Comparison of ENCODE assay signal across 8 mouse cellular contexts in the genomic region with DNA sequence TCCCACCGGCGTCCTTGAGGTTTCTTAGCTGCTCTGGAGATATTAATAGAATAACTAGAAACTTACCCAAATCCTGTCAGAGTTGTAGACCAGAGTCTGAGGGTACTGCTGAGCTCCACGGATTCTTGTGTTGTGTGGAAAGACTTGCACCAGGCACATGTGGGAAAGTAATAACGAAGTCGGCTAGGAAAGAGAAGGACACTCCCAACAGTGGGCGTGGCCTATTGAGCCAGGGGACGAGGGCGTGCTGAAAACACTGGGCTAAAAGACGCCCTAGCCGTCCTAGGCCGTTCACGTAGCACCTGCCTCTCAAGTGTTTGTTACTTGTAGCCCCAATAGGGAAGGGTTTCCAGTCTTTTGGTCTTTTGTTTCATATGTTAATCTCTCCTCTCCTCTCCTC. TPM values are rescaled to one million over a fixed set of nuclear protein-coding genes. Genes with fewer than 3 reads are reported as not detected.
DNase-seq lines count a peak whose midpoint lies in the region; ATAC-seq and TF ChIP-seq lines count a peak whose summit lies in the region.

A gene (minus strand): TSS at position 351 of the 400 bp plus-strand sequence.

- H3K4me1 ChIP-seq in embryonic facial prominence, embryonic 15.5 days = 0 out of 2 replicates have a peak, but pooled peaks cover 3% of the 10 kb centered on the region
- peaks cover 34% of the 10 kb centered on the region for H3K4me1 ChIP-seq in heart, embryonic 12.5 days (replicated peaks)
- H3K4me1 ChIP-seq in kidney, postnatal 0 days (replicated peaks; ENCODE audit: insufficient read depth, low read length) = peaks cover 3% of the 10 kb centered on the region
- no peaks in the 10 kb centered on the region for H3K4me1 ChIP-seq in liver, embryonic 11.5 days (replicated peaks; ENCODE audit: control insufficient read depth, insufficient read depth, low read length)

- no peaks in the 10 kb centered on the region for H3K27me3 ChIP-seq in embryonic facial prominence, embryonic 15.5 days
- no peaks in the 10 kb centered on the region for H3K27me3 ChIP-seq in heart, embryonic 12.5 days (replicated peaks)
- H3K27me3 ChIP-seq in kidney, postnatal 0 days (ENCODE audit: insufficient read depth, low read length) = no peaks in the 10 kb centered on the region
- H3K27me3 ChIP-seq in liver, embryonic 11.5 days (replicated peaks; ENCODE audit: control insufficient read depth, insufficient read depth, low read length) = no peaks in the 10 kb centered on the region

- WGBS in embryonic facial prominence, embryonic 15.5 days = 2% methylated on average over 12 of the region's 12 CpGs
- WGBS in heart, embryonic 12.5 days = 5% methylated on average over 12 of the region's 12 CpGs
- 6% methylated on average over 12 of the region's 12 CpGs for WGBS in kidney, postnatal 0 days
- 3% methylated on average over 12 of the region's 12 CpGs for WGBS in liver, embryonic 11.5 days

- no peaks in the 10 kb centered on the region for H3K36me3 ChIP-seq in embryonic facial prominence, embryonic 15.5 days
- no peaks in the 10 kb centered on the region for H3K36me3 ChIP-seq in heart, embryonic 12.5 days
- no peaks in the 10 kb centered on the region for H3K36me3 ChIP-seq in kidney, postnatal 0 days (ENCODE audit: insufficient read depth, low read length)
- H3K36me3 ChIP-seq in liver, embryonic 11.5 days (ENCODE audit: control insufficient read depth, insufficient read depth, low read length) = no peaks in the 10 kb centered on the region

- peak within 1 kb of the TSS; percentile 63 for H3K27ac ChIP-seq in embryonic facial prominence, embryonic 15.5 days (replicated peaks)
- H3K27ac ChIP-seq in heart, embryonic 12.5 days (ENCODE audit: poor library complexity, severe bottlenecking) = no peak within 1 kb of the TSS
- H3K27ac ChIP-seq in kidney, postnatal 0 days = no peak within 1 kb of the TSS
- no peak within 1 kb of the TSS for H3K27ac ChIP-seq in liver, embryonic 11.5 days (ENCODE audit: low read depth, low read length)

- no peak for TF ChIP-seq CTCF in kidney, postnatal 0 days (IDR thresholded peaks at IDR 0.05; ENCODE audit: low read depth)

- H3K9me3 ChIP-seq in embryonic facial prominence, embryonic 15.5 days (replicated peaks) = no peaks in the 10 kb centered on the region
- H3K9me3 ChIP-seq in heart, embryonic 12.5 days (replicated peaks) = no peaks in the 10 kb centered on the region
- H3K9me3 ChIP-seq in kidney, postnatal 0 days (replicated peaks; ENCODE audit: low read length) = no peaks in the 10 kb centered on the region
- no peaks in the 10 kb centered on the region for H3K9me3 ChIP-seq in liver, embryonic 11.5 days (ENCODE audit: control insufficient read depth, low read length)

- H3K9ac ChIP-seq in embryonic facial prominence, embryonic 15.5 days = no peak within 1 kb of the TSS
- H3K9ac ChIP-seq in heart, embryonic 12.5 days = peak within 1 kb of the TSS; percentile 23; the same call in 1 of the 2 replicates
- H3K9ac ChIP-seq in kidney, postnatal 0 days (ENCODE audit: low read depth, low read length) = no peak within 1 kb of the TSS
- no peak within 1 kb of the TSS; the same call in 1 of the 2 replicates for H3K9ac ChIP-seq in liver, embryonic 11.5 days (ENCODE audit: low read depth, low read length)

- peak; percentile 54 for DNase-seq in layer of hippocampus, adult 11-12 months (ENCODE audit: low spot score)
- DNase-seq in layer of hippocampus, adult 9-10 months (ENCODE audit: low spot score) = no peak
- peak; percentile 69 for DNase-seq in kidney, postnatal 0 days (ENCODE audit: low spot score)
- peak; percentile 53 for DNase-seq in liver, embryonic 11.5 days (ENCODE audit: low spot score)
- peak; percentile 21 to 28 for DNase-seq in thymus, postnatal 36 days

- ATAC-seq in embryonic facial prominence, embryonic 15.5 days (ENCODE audit: insufficient number of reproducible peaks, low FRiP score, low TSS enrichment, low read depth) = no peak
- ATAC-seq in heart, embryonic 12.5 days (ENCODE audit: insufficient number of reproducible peaks, low FRiP score) = peak; percentile 49; the same call in 1 of the 2 replicates
- peak; percentile 34; the same call in 1 of the 2 replicates for ATAC-seq in kidney, postnatal 0 days (replicated peaks; ENCODE audit: low FRiP score, low read depth)
- peak; percentile 84 for ATAC-seq in liver, embryonic 11.5 days (replicated peaks; ENCODE audit: low FRiP score)
- peak; percentile 83 for ATAC-seq in monocyte, adult 5-6 weeks (replicated peaks; ENCODE audit: insufficient number of reproducible peaks, low FRiP score, low TSS enrichment, poor library complexity, severe bottlenecking)

- H3K4me2 ChIP-seq in embryonic facial prominence, embryonic 15.5 days (replicated peaks) = peak within 1 kb of the TSS; percentile 21
- peak within 1 kb of the TSS; percentile 62 for H3K4me2 ChIP-seq in heart, embryonic 12.5 days
- H3K4me2 ChIP-seq in kidney, postnatal 0 days (ENCODE audit: low read length) = peak within 1 kb of the TSS; percentile 33
- peak within 1 kb of the TSS; percentile 60 for H3K4me2 ChIP-seq in liver, embryonic 11.5 days

- H3K4me3 ChIP-seq in embryonic facial prominence, embryonic 15.5 days (replicated peaks) = peak within 1 kb of the TSS; percentile 5
- H3K4me3 ChIP-seq in heart, embryonic 12.5 days = peak within 1 kb of the TSS; percentile 29
- no peak within 1 kb of the TSS for H3K4me3 ChIP-seq in kidney, postnatal 0 days (replicated peaks; ENCODE audit: low read depth, low read length)
- peak within 1 kb of the TSS; percentile 13; the same call in 1 of the 2 replicates for H3K4me3 ChIP-seq in liver, embryonic 11.5 days (ENCODE audit: low read depth, low read length)

RNA-seq across cellular contexts. Expression of the gene that starts here (rescaled TPM):
- 40.9 and 42.9 TPM in 2 replicates for polyA plus RNA-seq in embryonic facial prominence, embryonic 15.5 days (2015; fragmentation: Nextera tagmentation; extraction: Ambion mirVana)
- polyA plus RNA-seq in heart, embryonic 12.5 days (2016; fragmentation: Nextera tagmentation; extraction: Ambion mirVana) = 27.8 and 30.2 TPM in 2 replicates
- polyA plus RNA-seq in kidney, postnatal 0 days (2015; fragmentation: Nextera tagmentation; extraction: Ambion mirVana) = 43.3 and 47.3 TPM in 2 replicates
- polyA plus RNA-seq in liver, embryonic 11.5 days (2014; fragmentation: Nextera tagmentation; extraction: Ambion mirVana) = 15.8 and 16.5 TPM in 2 replicates
- total RNA-seq in monocyte, adult 5-6 weeks (2017) = 117 to 140 TPM (median 127 TPM) in 3 replicates
